Mouse (Mus musculus) urinary bladder, postnatal 0 days (tissue): Measurements from ENCODE around the gene Gpr22. TPM values are rescaled to one million over a fixed set of nuclear protein-coding genes. Genes with fewer than 3 reads are reported as not detected.

Source experiments
- polyA plus RNA-seq: library from polyadenylated mRNA; unstranded; fragments of >200 nt; fragmentation: Nextera tagmentation; extraction: Ambion mirVana; gene quantifications from 2 replicates; pipeline ENCODE4 v1.2.1, GENCODE M21; 2015

The Gpr22 gene
- polyA plus RNA-seq: 0.14 and 0.17 TPM in 2 replicates

DNA sequence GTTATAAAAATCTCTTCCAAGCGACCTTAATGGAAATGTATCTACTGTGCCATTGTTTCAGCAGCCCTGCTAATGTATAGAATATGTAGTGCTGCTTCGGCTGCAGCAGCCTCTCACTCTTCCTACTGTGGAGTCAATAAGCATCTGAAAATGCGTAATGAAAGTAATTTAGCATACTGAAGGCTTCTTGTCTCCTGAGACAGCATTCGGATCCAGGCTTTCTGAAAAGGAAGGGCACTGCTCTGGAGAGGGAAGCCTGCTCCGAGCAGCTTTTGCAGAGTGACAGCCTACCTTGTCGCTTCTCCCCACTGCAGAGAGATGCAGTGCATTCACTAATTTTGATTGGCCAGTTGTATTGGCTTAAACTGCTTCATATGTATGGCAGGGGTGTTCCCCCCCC, at the start of gene Gpr22:
Gpr22 (minus strand) TSS at position 348 of the 400 bp plus-strand sequence.

Other genes starting within 250 kb of the Gpr22 start
- gene Cbll1, start 214.3 kb downstream of the Gpr22 start, polyA plus RNA-seq: 6.7 and 7.0 TPM in 2 replicates
- not detected in 2 replicates for gene Slc26a4, start 154.0 kb downstream of the Gpr22 start, polyA plus RNA-seq
- 37.4 and 40.4 TPM in 2 replicates for gene Bcap29, start 79.3 kb downstream of the Gpr22 start, polyA plus RNA-seq
- 5.3 and 6.1 TPM in 2 replicates for gene Dus4l, start 59.1 kb downstream of the Gpr22 start, polyA plus RNA-seq
- 12.6 and 15.8 TPM in 2 replicates for gene Cog5, start 59.1 kb downstream of the Gpr22 start, polyA plus RNA-seq
- gene Hbp1, start 236.6 kb upstream of the Gpr22 start, polyA plus RNA-seq: 73.4 and 80.8 TPM in 2 replicates